Mouse (Mus musculus) cerebellum, postnatal 14 days (tissue): ENCODE measurements around the gene Apba3.
A peak's percentile ranks its signal among the peaks of the same experiment; 100 is the strongest.

Experiments used
- DNase-seq, 2 experiments: peaks; one replicate each; pipeline ENCODE4 v3.0.0; 2021; ENCODE audit warnings: mixed read lengths in 2 of 2

Gene Apba3

GRCm38 (mm10) chr10:81306837-81307682 is 40.3 kb downstream of the Apba3 start:
- DNase-seq, result no peak

DNA sequence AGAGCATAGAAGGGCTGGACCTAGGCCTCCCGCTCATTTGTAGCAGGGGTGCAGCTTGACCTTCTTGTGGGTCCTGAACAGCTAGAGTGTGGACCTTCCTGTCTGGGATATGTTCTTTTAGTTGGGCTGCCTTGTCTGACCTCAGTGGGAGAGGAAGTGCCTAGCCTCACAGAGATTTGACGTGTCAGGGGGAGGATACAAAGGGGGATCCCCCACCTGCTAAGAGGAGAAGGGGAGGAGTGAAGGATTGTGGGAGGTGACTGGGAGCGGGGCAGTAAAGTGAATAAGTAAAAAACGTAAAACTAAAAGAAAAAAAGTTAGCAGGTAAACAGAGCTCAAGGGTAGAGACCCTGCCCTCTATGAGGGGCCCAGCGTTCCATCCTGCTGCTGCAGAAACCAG is 42.8 kb downstream of the Apba3 start:
- no peak for DNase-seq

DNA sequence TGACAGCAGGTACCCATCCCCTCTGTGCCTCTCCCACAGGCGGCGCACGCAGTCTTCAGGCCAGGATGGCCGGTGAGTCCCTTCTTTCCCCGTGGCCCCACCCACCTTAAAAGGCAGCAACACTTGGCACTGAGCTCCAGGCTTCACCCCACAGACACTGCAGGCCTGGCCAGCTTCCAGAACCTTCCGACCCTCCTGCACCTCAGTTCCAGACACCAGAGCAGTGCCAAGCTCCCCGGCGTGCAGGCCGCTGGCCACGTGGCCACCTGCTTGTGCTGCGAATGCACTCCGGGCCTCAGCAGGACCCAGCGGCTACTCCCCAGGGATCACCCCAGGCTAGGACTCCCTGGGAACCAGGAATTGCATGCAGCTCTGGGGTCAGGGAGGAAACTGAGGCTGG is 46.8 kb downstream of the Apba3 start:
- peak in 1 of 2 experiments; percentile 43 for DNase-seq

DNA sequence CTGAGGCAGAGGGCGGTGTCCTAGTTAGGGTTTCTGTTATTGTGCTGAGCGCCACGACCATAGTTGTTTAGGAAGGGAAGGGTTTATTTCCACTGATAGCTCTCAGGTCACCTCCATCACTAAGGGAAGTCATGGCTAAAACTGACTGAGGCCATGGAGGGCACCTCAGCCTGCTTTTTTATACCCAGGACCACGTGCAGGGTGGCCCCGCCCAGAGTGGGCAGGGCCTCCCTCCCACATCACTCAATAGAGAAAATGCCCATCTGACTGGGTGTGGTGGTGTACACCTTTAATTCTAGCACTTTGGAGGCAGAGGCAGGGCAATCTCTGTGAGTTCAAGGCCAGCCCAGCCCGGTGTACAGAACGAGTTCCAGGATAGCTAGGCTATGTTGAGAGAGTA is 47.4 kb downstream of the Apba3 start:
- DNase-seq, result no peak

DNA sequence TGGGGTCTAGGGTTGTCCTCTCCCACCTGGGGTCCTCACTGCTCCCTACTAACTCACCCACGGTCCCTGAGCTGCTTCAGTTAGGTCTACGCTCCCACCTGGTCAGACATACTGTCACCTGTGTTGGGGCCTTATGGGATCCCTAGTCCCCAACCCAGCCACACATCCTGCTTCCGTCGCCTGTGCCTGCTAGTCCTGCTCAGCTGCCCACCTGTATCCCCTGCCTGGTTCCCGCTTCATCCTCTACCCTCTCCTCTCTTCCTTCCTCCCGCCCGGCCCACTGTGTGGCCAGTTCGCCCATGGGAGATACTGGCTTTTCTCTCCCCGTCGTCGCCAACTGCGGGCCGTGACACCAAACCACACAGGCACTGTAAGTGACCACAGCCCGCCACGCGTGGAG is 48.8 kb downstream of the Apba3 start:
- DNase-seq, result no peak

- peak in 1 of 2 experiments; percentile 59 for DNase-seq
Measured at GRCm38 (mm10) chr10:81316338-81317060, 49.7 kb downstream of the Apba3 start.

DNA sequence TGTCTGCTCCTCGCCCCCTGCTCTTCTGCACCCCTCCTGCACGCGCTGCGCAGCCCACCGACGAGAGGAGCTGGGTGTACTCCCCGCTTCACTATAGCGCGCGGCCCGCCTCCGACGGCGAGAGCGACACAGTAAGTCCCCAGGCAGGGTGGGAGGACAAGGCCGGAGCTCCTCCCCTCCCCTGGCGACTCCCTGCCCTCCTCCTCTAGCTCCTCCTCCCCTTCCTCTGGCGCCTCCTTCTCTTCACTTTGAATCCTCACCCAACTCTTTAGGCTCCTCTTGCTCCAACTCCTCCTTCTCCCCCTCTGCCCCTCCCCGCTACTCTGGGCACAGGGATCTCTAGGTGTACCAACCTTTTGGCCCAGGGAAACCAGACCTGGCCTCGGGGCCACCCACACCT is 50.5 kb downstream of the Apba3 start:
- no peak for DNase-seq

GRCm38 (mm10) chr10:81318589-81319329 is 52.0 kb downstream of the Apba3 start:
- peak in 1 of 2 experiments; percentile 74 for DNase-seq

- peak; percentile 58 to 71 for DNase-seq
Measured at GRCm38 (mm10) chr10:81319330-81319699, 52.6 kb downstream of the Apba3 start.

- peak in 1 of 2 experiments; percentile 50 for DNase-seq
Measured at GRCm38 (mm10) chr10:81319741-81320549, 53.2 kb downstream of the Apba3 start.

- DNase-seq, result peak; percentile 99 to 100
Measured at GRCm38 (mm10) chr10:81320550-81321347, 54.0 kb downstream of the Apba3 start, which contains the start of gene Cactin. Gene Cactin (plus strand): TSS chr10:81321103.

DNA sequence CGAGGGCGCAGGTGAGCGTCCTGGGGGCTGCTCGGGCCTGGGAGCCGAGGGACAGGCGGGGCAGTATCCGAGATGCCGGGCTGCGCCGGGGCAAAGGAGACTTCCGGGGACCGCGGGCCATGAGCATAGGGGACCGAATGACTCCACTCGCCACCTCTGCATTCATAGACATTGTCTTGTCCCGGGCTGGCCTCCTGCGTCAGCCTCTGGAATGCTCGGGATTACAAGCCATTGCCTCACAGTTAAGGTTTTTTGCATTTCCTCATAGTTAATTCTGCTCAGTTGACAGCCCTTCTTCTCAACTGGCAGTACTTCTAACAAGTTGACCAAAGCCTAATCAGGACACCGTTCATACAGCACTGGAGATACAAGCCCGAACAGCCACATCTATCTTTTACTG is 54.7 kb downstream of the Apba3 start:
- DNase-seq, result no peak

GRCm38 (mm10) chr10:81322444-81322843 is 55.7 kb downstream of the Apba3 start:
- DNase-seq, result peak in 1 of 2 experiments; percentile 57
